Mouse (Mus musculus) gastrocnemius, adult 18-20 months (tissue): ENCODE results near the gene Hoxd3. TPM values are rescaled to one million over a fixed set of nuclear protein-coding genes. Genes with fewer than 3 reads are reported as not detected.

ENCODE experiments used
- DNase-seq: peaks from one replicate; pipeline ENCODE4 v3.0.0; 2021; ENCODE audit warnings: low spot score
- long read RNA-seq, 2 experiments: library from polyadenylated mRNA; stranded (forward); transcript quantifications; one replicate each; pipeline ENCODE4 v2.0.0; 2021
- total RNA-seq, 2 experiments: library from RNA; stranded (reverse); gene quantifications; 2 replicates each; pipeline ENCODE4 v1.2.3; 2021

Hoxd3 gene
- not detected for total RNA-seq
- long read RNA-seq, experiment 1 = 0 reads
- long read RNA-seq, experiment 2 = 0 reads

DNA sequence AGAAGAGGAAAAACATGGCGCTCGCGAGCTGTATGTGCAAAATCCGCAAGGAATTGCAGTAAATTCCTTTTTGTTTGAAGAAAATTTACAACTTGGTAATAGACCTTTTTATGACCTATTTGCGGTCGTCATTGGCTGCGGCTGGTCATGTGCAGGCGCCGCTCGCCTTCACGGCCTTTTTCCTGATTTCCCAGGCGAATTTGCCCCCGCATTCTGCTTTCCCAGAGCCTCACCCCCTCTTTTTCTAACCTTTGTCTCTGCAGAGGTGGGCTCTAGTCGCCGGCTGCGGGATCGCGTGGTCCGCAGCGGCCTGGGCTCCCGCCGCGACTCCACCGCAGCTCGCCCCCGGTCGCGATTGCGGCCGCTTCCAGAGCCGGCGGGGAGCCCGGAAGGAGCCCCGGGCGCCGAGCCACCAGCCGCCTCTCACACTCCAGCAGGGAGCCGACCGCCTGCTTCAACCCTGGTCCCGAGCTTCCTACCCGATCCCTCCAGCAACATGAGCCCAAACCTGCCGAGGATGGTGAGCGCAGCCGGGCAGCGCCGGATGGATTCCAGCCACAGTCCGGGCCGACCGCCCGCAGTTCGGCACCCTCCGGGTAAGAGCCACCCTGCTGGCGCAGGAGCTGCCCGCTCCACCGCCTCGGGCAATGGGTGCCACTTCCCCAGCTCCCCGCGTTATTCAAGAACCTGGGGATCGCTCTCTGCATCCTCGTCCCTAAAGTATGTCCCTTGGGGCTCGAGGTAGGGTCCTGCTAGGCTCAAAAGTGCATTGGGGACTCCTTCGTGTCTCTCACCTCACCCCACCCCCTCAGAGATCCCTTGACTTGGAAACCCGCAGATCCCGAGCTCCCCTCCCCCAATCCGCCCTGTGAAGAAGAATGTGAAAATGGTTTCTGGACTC lies at the start of gene Hoxd3, which contains the start of gene Hoxd4:
Gene Hoxd3, plus strand, starts transcription at position 207 of the 901 bp plus-strand sequence.
Gene Hoxd4, plus strand, starts transcription at position 209 of the 901 bp plus-strand sequence.
- DNase-seq = peak; percentile 60

DNA sequence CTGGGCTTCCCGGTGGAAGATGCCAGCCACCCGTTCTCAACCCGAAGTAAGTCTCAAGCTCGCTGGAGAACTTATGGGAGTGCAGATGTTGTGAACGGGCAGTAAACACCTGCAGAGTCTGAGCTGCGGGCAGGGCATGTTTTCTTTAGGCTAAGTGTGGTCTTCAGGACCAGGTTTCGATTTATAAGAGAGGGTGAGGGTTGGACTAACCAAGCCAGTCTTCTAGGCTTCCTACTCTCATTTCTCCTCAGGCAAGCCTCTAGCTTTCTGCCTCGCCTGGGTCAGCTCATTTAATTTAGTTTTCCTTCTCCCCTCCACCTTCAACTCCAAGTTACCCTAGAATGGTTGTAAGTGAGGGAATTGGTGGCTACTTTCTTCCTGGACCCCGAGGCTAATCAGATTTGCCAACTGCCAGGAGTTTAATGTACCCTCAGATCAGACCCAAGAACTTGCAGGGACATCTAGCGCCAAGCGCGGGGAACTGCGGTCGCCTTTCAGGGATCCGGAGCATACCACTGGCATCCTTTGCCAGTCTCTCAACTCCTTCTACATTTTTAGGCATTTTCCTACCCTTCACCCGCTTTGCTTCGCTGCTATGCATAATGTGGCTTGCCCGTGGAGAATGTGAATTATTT lies 48.3 kb upstream of the Hoxd3 start:
- DNase-seq = no peak

- no peak for DNase-seq
Measured at GRCm38 (mm10) chr2:74666411-74666810, 45.3 kb upstream of the Hoxd3 start.

GRCm38 (mm10) chr2:74667191-74667841 lies 44.4 kb upstream of the Hoxd3 start:
- no peak for DNase-seq

GRCm38 (mm10) chr2:74667842-74668357 lies 43.8 kb upstream of the Hoxd3 start, which contains the start of gene Hoxd13:
Hoxd13 (plus strand) TSS chr2:74668310.
- no peak for DNase-seq

DNA sequence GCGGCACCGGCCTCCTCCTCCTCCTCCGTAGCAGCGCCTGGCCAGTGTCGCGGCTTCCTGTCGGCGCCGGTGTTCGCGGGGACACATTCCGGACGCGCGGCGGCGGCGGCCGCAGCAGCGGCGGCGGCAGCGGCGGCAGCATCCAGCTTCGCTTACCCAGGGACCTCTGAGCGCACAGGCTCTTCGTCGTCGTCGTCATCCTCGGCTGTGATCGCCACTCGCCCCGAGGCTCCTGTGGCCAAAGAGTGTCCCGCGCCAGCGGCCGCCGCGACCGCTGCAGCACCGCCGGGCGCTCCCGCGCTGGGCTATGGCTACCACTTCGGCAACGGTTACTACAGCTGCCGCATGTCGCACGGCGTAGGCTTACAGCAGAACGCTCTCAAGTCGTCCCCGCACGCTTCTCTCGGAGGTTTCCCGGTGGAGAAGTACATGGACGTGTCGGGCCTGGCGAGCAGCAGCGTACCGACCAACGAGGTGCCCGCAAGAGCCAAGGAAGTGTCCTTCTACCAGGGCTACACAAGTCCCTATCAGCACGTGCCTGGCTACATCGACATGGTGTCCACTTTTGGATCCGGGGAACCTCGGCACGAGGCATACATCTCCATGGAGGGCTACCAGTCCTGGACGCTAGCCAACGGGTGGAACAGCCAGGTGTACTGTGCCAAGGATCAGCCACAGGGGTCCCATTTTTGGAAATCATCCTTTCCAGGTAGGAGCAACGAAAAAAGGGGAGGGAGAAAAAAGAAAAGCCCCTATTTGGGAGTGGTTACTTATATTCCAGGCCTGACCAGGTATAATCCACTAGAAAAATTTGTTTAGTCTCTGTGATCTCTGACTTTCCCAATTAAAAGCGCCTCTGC lies 43.1 kb upstream of the Hoxd3 start:
- no peak for DNase-seq

GRCm38 (mm10) chr2:74669230-74669578 lies 42.5 kb upstream of the Hoxd3 start:
- no peak for DNase-seq

GRCm38 (mm10) chr2:74669650-74670235 lies 42.0 kb upstream of the Hoxd3 start:
- no peak for DNase-seq

GRCm38 (mm10) chr2:74670632-74671188 lies 41.0 kb upstream of the Hoxd3 start:
- DNase-seq = no peak

DNA sequence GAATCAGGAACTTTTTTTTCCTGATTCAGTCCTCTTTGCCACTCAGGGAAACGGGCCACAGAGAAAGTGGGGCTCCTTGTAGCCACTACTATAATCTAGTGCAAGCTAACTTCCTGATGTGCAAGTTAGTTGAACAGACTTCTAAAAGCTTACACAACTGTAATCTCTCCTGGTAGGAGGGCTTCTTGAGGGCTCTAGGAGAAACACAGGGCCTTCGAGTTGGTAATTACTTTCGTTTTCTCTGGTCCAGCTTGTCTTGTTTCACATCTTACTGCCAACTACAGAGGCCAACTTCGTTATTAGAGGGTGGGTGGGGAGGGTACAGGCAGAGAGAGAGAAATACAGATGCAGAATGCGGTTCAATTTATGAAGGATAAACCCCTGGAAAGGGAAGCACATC lies 39.9 kb upstream of the Hoxd3 start:
- DNase-seq = no peak

DNA sequence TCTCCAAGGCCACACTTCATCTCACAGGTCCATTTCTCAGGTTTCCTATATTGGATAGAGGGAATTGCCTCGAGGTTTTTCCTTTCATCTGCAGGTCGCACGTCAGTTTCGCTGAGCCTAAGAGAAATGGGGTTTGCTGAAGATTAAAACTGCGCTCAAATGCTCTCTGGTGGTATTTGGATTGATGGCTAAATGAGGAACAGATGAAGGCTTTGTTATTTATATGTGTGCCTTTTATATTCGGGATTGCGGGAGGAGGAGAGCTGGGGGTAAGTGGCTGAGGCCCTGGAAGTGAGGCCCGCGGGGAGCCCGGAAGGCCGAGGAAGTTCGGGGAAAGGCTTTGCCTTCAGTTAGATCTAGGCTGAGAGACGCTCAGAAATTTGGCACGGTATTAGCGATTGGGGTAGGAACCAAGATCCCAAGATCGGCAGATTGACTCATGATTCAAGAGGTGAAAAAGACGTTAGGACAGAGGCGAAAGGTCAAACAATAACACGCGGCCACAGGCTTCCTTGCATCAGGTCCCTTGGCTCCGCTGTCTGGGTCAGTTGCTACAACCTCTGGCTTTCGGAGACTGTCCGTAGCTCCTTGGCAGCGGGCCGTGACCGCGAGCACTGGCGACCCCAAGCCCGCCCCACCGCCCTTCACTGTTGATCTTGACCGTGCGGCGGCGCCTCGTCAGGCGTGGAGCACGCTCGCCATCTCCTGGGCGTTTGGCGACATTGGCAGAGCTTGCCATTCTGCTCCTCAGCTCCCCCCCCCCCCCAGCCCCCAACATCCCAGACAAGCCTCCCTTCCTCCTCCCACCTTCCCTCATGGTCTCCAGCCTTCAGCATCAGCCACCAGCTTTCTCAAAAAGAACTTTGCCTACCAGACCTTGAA lies 39.0 kb upstream of the Hoxd3 start:
- DNase-seq = peak; percentile 41

GRCm38 (mm10) chr2:74673835-74674425 lies 37.8 kb upstream of the Hoxd3 start:
- DNase-seq = no peak

DNA sequence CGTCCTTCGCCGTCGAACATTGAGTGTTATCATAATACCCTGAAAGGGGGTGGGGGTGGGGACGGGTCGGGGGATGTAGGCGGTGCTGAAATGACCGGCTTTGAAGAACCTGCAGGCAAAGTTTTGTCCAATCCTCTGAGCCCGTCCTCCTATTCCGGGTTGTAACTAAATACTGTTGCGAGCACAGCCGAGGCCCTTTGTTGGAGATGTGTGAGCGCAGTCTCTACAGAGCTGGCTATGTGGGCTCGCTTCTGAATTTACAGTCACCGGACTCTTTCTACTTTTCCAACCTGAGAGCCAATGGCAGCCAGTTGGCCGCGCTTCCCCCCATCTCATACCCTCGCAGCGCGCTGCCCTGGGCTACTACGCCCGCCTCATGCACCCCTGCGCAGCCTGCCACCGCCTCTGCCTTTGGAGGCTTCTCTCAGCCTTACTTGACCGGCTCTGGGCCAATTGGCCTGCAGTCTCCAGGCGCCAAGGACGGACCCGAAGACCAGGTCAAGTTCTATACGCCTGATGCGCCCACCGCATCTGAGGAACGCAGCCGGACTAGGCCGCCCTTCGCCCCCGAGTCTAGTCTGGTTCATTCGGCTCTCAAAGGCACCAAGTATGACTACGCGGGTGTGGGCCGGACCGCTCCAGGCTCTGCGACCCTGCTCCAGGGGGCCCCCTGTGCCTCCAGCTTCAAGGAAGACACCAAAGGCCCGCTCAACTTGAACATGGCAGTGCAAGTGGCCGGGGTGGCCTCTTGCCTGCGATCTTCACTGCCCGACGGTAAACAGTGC lies 36.7 kb upstream of the Hoxd3 start, which contains the start of gene Hoxd12:
Gene Hoxd12, plus strand, starts transcription at position 133 of the 785 bp plus-strand sequence.
- DNase-seq = no peak

- DNase-seq = no peak
Measured at GRCm38 (mm10) chr2:74675666-74676282, 36.0 kb upstream of the Hoxd3 start.

DNA sequence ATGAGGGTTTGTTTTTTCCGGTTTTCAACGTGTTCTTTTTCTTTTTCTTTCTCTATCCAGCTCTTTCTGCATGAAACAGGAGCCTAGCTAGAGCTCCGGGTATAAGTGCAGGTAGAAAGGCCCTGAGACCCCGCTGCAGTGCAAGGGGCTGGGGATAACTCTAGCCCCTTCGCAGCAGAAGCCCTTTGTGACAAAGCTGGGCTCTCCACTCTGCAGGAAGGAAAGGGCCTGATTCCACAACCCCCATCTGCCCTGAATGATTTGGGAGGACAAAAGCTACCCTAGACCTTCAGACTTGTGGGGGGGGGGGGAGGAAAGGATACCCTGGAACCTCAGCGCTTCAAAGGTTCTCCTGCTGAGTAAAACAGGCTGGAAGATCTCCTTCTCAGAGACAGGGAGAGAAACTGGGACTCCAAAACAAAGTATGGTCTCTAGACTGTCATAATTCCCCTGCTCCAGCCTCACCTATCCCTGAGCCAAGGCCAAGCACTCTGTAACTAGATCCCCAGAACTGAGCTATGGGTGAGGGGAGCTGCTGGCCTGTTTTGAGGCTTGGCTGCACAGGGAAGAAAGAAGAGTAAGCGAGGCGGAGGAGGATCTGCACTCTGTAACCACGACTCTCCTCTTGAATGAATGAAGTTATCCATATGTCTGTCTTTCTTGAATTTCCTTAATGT lies 35.2 kb upstream of the Hoxd3 start:
- DNase-seq = no peak

DNA sequence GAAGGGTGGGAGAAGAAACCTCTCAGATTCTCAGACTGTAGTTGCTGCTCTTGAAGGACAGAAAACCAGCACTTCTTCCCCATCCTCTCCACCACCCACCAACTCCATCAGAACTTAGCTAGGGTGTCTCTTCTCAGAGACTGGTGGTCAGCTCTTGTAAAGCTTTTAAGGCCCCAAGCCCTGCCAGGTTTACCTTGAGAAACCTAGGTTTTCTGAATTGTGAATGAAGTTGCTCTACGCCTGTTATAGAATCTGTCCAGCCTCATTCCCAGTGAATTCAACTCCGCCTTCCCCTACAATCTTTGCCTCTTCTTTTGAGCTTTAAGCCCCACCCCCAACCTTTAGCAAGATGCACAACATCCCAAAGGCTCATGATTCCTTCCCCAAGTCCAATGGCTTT lies 34.6 kb upstream of the Hoxd3 start:
- DNase-seq = no peak
